Mouse (Mus musculus) ovary, adult 18-20 months (tissue): ENCODE data around the gene Mast3.
A peak's percentile ranks its signal among the peaks of the same experiment; 100 is the strongest.

Experiments used
- DNase-seq: peaks from one replicate; pipeline ENCODE4 v3.0.0; 2022; ENCODE audit warnings: low spot score, mixed read lengths

The Mast3 gene

DNA sequence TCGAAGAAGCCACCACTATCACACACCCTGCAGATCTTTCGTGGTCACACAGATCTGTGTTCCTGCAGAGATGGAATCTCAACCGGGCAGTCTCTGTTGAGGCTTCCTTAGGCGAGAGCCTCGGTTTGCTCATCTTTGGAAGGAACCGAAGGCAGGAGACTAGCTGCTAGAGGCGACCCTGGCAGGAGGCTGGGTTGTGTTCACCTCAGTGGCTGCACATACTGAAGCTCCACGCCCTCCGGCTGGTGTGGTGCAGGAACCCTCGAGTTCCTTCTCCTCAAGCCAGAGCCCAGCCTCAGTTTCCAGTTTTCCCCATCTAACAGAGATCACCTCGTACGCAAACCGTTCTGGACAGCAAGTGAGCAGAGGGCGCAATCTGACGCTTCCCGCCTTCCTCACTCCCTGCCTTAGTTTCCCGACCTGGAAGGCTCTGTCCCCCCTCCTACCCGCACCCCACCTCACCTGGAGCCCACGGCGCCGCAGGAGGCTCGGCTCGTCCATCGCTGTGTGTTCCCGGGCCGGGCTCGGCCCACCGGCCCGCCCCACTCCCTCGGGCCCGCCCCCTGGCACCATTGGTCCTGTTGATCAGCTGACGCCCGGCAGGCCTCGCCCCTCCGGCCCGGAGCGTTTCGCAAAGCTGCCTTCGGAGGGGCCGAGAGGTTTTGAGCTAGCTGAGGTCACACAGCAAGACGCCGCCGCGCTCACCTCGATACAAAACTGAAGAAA lies at the start of gene Mast3:
Gene Mast3 (minus strand): TSS at position 574 of the 726 bp plus-strand sequence.
- DNase-seq = peak; percentile 76

DNA sequence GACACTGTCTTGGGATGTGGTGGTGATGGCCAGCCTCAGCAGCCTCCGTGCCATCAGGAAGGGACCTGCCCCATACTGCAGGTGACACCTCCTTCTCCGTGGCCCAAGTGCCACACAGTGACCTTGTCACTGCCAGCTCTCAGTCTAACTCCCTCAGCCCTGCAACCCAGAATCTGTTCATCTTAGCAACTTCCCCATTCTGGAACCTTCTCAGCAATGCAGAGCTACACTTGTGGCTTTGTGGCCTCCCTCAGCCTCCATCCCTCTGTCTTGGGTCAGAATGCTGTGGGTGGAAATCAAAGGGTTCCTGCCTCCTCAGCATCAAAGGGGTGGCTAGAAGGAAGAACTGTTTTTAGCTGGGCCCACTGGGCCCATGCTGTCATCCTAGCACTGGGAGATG lies 49.0 kb upstream of the Mast3 start:
- no peak for DNase-seq

DNA sequence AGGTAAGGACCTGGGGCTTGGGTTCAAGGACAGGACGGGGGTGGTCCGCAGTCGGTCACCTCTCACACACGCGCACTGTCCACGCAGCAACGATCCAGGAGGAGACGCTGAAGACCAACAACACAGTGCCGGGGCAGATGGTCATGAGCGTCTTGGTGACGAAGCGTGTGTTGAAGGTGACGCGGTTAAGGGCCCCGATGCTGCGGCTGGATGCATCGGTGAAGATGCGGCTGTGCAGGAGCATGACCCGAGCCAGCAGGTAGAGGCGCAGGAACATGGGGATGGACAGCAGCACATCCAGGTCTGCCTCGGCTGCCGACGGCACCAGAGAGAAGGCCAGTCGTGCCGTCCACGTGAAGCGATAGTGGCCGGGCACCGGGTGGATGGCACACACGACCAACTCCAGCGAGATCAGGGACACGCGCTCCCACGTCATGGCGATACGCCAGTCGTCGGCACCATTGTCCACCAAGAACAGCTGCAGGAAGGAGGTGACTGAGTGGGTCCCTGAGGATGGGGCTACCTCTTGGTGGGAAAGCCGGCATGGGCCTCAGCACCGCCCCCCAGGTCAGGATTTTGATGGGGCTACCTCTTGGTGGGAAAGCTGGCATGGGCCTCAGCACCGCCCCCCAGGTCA lies 47.9 kb upstream of the Mast3 start:
- DNase-seq = no peak

- no peak for DNase-seq
Measured at GRCm38 (mm10) chr8:70851837-70852236, 47.0 kb upstream of the Mast3 start.

GRCm38 (mm10) chr8:70850947-70851346 lies 46.1 kb upstream of the Mast3 start:
- DNase-seq = no peak

DNA sequence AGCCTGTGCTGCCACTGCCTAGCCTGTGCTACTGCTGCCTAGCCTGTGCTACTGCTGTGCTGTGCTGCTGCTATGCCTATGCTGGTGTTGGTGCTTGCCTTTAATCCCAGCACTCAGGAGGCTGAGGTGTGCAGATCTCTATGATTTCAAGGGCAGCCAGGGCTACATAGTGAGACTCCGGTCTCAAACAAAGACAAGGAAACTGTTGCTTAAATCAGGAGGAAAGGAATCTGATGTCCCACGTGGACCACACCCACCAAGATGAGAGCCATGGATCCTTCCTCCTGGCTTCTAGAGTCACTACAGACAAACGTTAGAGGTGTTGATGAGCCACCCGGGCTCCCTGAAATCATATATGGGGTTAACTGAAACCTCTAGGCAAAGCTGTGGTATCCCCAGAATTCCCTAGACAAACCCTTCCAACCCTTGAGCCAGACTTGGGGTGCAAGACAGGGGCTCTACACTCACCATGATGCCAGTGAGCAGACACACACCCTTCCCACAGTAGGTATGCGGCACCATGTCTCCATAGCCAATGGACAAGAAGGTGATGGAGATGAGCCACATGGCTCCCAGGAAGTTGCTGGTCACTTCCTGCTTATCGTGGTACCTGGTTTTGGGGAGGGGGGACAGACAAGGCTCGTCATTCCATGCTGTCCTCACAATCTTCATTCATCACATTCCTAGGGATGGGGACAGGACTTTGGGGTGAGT lies 45.4 kb upstream of the Mast3 start:
- no peak for DNase-seq

DNA sequence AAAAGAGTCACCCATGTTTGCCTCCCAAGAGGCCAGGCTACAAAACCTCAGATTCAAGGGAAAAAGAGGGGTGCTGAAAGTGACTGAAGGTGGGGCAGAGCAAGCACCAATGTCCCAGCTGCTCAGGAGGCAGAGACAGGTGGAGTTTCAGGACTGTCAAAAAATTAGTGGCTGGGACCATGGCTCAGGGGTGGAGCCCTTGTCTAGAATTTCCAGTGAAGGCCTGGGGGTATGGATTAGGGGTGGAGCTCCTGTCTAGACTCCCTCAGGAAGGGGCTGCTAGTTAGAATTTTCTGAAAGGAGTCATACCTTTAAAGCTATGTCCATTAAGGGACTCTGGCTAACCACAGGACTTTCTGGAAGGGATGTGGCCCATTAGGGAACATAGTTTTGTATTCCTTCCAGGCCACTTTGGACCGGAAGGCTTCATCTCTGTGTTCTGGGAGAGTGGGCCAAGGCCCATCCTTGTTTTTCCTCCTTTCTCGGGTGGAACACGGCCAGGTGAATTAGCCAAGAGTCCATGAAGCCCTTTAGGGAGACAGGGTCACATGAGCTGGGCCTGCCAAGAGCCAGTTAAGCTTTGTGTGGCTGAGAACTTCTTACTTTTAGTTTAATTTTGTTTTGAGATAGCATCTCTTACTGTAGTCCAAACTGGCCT lies 44.6 kb upstream of the Mast3 start:
- DNase-seq = no peak

- DNase-seq = no peak
Measured at GRCm38 (mm10) chr8:70846371-70847154, 41.7 kb upstream of the Mast3 start.

DNA sequence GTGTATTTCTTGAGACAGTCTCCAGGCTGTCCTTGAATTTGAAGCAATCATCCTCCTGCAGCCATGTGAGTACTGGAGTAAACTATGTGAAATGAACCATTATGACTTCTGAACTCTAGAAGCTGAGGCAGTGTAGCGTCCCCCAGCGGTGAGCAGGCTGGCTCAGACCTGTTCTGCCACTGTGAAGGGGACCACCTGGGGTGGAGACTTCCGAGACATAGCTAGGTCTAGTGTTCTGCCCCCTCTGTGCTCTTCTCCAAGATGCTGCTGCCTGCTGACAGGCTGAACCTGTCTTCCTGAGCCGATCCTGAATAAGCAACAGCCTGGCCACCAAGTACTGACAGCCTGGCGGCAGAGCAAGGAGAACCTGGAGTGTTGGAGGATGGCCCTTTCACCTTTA lies 40.3 kb upstream of the Mast3 start:
- DNase-seq = no peak

DNA sequence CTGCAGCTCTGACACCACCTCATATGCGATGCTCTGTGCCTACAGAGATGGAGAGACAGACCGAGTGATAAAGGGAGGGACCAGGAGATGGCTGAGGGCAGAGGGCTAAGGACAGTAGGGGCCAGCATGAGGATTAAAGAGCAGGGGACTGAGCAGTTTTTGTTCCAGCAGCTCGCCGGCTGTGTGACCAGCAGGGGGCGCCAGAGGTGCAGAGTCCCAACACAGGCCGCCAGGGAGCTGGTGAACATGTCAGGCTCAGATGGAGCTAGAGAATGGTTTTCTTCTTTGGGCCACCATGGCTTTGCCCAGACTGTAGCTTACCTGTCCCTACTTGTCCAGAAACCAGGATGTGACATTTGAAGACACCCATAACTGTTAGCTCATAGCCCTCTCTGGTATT lies 39.7 kb upstream of the Mast3 start:
- peak; percentile 67 for DNase-seq

DNA sequence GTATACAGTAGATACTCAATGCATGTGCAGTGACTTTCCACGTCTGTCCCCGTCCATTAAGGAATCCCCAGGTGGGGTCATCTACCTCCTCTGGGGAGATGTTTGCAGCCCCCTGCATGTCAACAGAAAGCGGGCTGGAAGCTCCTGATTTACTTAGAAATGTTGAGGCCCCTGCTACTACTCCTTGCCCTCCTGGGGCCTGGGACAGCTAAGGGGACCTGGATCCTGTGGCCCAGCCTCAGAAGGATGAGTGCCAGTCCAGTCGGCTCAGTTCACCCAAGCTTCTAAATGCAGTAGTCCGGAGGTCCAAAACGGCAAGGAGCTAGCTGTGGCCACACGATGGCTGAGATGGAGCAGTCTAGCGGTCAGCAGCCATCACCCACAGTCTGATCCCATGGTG lies 39.1 kb upstream of the Mast3 start:
- DNase-seq = no peak

GRCm38 (mm10) chr8:70843214-70843773 lies 38.4 kb upstream of the Mast3 start:
- no peak for DNase-seq

DNA sequence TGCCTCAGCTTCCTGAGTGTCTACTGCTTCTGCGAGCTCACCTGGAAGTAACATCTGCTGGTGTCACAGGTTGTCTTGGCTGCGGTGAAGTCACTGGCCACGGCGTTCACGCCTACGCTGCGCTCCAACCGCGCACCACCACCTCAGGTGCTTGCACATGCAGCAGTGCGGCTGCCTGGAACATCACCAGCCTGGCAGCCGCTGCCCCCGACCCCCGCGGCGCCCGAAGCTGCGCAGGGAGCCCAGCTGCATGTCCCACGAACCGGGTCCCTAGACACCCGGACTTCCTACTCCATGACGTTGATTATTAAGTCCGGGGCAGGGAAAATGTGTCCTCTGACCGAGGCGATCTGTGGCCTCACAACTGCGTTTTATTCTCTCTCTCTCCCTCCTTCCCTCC lies 37.6 kb upstream of the Mast3 start:
- no peak for DNase-seq

DNA sequence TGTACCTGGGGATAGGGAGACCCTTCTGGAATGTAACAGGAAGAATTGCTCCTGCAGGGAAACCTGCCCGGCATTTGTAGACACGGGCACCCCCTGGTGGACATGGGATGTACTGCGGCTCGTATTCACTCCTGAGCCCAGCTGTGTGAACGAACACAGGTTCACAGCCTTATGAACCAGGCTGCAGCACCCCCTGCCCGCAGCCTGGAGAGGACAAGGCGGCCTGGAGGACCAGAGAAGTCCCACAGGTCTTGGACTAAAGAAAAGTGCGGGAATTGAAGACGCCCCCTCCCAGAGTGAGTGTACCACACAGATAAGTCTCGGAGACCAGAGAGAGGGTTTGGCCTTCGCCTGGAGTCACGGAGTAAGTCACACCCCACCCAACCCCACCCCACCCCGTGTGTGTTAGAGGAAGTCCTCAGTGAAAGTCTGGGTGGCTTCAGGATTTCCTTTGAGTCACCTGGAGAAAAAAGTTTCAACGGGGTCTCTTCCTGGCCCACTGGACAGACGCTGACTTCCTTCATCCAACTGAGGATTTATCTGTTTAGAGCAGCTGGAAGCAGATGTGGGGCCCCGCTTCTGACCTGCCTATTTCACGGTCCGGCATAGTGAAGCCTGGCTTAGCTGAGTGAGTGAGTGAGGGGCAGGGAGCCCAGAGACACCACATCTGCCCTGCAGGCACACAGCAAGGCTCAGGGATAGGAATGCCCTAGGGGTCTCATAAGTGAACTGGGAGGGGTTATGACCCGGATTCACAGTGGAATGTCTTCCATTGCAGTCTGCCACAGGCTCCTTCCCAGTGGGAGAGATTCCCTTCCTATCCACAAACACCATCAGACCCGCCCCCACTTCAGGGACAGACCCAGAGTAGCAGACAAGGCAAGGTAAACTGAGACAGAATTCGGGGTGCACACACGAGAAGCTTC lies 36.6 kb upstream of the Mast3 start:
- DNase-seq = peak; percentile 70

- DNase-seq = no peak
Measured at GRCm38 (mm10) chr8:70840590-70840989, 35.7 kb upstream of the Mast3 start.

- DNase-seq = peak; percentile 100
Measured at GRCm38 (mm10) chr8:70839408-70840351, 34.8 kb upstream of the Mast3 start, which contains the start of gene Arrdc2. TSS of gene Arrdc2 (minus strand) at chr8:70839720.

DNA sequence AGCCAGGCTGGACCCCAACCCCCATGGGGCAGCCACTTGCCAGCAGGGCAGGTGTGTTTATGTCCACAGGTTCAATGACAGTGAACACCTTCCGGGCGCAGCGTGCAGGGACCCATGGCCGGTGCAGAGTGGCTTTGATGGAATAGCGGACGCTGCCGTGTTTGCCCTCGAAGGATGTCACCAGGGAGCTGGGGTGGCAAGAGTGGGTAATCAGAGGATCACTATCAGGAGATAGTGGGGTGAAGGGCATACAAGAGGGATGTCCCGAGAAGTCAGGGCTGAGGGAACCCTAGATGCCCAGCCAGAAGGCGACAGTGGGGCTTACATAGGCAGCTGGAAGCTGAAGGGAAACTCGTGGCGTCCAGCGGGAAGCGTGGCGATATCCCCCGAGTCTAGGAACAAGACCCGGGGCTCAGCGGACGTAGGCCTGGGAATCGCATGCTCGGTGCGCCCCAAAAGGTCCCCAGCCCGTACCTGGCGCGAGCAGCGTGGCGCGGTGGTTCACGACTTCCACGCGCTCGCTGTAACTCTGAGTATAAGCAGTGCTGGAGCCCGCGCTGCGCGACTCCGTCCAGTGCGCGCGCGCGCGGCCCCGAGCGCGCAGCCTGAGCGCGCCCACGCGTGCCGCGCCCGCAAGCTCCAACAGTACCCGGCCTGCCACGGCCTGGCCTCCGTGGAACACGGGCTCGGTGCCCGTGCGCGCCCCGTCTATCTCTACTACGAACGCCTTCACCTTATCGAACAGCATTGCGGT lies 34.0 kb upstream of the Mast3 start:
- no peak for DNase-seq

- DNase-seq = no peak
Measured at GRCm38 (mm10) chr8:70836666-70837065, 31.8 kb upstream of the Mast3 start.
